Mouse (Mus musculus) cerebellum, adult 11 months (tissue): ENCODE measurements around the gene Epop.
"Not testable (repeated sequence)": the region's sequence is repeated elsewhere in the genome, so short reads cannot be mapped to it uniquely, and the experiment has no call there.

Experiments
- DNase-seq: peaks from one replicate; pipeline ENCODE4 v3.0.0; 2022

The Epop gene

DNA sequence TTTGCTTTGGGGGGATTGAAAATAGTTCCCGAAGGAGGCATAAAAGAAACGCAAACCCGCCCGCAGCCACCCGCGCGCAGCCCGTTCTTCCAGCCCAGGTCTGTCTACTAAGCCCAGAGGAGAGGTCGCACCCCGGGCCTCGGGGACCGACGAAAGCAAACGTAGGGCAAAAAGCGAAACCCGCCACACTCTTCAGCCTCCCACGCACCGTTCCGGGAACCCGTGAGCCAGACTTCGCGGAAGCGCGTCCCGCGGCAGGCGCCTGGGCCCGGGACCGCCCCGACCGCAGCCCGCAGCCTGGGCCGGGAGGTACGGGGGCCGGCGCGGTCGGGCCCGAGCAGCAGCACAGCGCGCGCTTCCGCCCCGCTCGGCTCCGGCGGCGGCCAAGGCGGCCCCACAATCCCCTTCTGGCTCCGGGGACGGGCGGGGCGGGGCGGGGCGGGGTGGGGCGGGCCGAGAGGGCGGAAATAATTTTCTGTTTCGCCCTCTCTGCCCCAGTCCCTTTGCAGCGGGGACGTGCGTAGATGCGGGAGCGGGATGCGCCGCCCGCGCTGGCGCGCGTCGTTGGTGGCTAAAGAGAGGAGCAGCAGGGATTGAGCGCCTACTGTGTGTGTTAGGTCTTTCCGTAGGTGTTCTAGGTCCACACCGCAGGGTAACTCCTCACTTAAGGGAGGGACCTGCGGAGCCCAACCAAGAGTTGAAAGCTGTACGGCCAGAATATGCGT, 30.6 kb upstream of the Epop start:
- peak; percentile 75 for DNase-seq

DNA sequence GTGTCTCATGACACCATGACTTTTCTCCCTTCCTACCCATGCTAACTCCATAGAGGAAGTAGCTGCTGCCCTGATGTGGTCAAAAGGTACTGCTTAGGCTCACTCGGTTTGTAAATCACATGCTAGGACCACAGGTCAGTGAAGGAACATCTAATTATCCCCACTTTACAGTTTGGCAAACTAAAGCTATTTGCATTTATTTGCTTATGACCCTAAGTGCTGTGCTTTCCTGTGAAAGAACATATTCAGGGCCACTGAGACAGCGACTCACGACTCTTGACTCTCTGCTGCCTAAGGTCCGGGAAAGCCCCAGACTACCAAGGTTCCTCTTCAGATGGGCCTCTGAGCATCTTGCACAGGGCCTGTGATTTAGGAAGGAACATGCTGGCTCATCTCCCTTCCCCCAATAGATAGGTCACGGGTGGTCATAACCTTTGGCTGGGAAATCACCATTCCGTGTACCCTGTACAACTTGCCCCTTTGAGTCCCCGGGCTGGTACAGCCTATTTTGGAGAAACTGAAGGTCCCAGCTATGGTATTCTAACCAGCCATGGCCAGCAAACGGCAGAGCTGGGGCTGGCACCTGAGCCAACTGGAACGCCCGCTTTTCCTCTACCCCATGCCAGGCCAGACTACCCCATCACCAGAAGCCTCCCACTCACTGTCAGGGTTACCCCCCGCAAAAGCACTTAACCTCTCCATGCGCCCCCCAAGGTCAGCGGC, 29.9 kb upstream of the Epop start:
- no peak for DNase-seq

DNA sequence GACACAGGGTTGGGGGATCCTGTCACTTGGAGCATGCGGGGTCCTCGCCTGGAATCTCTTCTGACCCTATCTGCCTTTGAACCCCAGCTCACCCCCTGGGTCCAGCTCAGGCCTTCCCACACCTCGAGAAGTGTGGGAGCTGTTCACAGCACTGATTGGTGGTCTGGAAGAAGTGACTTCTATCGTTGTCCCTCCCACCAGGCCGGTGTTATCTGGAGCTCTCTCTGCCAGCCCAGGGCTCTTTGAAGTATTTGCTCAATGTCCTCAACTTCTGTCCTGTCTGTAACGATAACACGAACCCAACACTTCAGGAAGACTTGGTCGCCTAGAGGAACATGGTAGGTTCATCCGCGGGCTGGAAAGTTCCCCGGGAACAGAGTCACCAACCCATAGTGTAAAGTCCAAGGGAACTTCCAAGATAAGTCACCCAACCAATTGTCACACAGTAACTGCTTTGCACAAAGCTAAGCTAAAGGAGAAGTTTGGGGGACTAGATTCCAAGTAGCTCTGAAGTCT, 29.3 kb upstream of the Epop start:
- DNase-seq: no peak

DNA sequence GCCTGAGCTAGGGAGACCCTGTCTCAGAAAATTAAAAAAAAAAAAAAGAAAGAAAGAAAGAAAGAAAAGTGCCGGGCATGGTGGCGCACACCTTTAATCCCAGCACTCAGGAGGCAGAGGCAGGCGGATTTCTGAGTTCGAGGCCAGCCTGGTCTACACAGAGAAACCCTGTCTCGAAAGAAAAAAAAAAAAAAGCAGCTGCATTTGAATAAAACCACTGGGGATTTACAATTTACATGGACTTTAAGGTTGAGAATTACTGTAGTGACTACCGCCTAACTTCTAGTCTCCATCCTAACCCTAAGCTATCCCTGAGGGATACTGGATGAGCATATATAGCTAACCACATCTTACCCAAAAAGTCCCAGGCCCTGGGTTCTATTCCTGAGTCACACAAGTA, 28.5 kb upstream of the Epop start:
- DNase-seq: not testable (repeated sequence)

DNA sequence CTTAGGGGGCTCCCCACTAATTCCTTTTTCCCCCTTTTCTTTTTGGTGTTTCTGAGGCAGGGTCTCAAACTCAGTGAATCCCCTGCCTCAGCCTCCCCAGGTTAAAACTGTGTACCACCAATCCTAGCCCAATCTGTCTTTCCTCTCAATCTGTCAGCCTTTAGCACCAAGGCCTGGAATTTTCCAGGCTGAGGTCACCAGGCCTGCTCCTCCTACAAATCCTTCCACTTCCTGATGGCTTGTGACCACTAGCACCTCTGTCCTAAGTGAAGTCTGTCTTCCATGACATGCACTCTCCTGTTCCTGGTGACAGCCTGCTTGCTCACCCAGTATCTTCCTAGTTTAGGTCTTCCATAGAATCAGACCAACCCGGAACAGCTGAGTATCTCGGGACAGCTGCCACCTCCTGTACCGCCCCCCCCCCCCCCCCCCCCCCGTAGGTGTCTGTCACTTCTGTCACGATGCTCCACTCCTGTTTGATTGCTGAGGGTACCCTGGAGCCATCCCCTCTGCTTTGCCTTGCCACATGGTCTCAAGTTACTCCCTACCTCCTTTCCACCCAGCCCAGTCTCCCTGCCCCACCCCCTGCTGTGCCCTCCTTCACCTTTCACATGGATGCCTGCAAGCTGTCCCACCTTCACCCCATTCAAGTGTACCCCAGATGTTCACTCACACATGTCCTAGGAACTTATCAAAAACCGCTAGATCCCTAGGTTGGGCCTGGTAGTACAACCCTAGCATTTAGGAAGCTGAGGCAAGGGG, 27.9 kb upstream of the Epop start:
- DNase-seq: no peak

DNA sequence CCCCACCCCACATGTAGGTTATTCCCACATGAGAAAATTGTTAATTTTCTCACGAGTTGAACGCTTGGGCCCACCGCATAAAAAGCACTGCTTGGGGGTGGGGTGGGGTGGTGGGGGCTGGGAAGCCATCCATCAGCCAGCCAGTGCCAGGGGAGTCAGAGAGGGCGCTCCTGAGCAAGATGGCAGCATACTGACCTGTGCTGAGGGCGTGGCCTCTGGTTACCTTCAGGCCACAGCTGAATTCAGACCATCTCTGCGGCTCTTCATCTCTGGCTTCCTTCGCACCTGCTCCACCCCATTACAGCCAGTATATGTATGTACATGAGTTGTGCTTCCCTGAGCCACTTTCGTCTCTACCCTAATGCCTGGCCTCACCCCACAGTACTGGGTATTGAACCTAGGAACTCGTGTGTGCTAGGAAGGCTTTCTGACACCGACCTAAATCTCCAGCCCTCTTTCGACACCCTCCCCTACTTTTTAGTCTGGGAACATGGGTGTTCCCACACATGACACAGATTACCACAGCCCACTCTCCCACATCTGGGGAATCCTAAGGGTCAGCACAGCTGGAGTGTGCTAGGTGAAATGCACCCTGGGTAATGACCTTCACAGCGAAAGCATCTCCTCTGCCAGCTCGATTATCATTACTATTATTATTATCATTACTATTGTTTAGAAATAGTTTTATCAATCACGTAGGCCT, 26.9 kb upstream of the Epop start:
- DNase-seq: no peak

DNA sequence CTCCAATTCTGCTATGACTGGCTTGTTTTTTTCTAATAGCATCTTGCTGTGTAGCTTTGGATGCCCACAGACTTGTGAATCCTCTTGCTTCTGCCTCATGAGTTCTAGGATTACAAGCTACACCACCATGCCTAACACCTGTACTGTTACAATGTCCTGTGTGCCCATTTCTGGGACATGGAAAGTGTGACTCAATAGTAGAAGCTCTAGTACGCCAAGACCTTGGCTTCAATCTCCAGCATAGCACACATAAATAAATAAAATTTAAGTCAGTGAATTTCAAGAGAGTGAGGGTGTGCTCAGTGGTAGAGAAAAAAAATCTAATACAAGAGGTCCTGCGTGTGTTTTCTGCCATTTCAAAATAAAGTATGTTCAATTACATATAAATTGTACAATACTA, 24.7 kb upstream of the Epop start:
- DNase-seq: no peak

DNA sequence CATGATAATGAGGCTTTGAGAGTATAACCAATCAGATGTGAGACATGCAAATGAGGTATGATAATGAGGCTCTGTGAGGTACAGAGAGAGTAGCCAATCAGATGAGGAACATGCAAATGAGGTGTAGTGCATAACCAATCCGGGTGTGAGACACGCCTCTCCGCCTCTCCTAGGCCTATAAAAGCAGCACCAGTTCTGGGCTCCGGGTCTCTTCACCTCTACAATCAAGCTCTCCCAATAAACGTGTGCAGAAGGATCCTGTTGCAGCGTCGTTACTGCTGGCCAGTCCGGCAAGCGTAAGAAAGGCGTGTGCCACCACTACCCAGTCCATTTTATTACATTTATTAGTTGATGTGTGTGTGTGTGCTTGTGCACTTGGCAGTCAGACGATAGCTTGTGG, 23.9 kb upstream of the Epop start:
- DNase-seq: not testable (repeated sequence)

DNA sequence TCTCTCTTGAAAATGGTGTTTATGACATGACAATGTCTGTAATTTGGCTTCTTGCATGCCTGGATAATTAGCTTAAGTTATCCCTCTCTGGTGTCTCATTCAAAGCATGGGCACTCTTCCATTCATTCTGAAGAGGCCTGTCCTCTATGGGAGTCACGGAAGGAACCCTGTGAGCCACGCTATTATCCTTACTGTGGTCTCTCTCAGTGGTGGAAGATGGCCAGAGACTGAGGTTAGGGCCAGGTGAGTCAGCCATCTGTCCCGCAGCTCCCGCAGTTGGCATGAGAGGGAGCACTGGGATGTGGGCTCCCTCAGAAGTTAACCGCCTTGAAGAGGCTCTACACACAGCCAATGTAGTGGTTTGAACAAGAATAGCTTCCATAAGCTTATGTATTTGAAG, 20.8 kb upstream of the Epop start:
- no peak for DNase-seq

DNA sequence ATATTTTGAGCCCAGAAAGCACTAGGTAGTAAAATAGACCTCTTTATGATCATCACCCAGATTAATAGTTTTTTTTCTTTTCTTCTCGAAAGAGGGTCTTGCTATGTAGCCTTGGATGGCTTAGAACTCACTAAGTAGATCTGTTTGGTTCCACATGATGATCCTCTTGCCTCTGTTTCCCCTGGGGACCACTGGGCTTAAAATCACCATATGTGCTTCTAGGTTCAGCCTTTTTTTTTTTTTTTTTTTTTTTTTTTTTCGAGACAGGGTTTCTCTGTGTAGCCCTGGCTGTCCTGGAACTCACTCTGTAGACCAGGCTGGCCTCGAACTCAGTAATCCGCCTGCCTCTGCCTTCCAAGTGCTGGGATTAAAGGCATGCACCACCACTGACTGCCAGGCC, 19.0 kb upstream of the Epop start:
- not testable (repeated sequence) for DNase-seq

DNA sequence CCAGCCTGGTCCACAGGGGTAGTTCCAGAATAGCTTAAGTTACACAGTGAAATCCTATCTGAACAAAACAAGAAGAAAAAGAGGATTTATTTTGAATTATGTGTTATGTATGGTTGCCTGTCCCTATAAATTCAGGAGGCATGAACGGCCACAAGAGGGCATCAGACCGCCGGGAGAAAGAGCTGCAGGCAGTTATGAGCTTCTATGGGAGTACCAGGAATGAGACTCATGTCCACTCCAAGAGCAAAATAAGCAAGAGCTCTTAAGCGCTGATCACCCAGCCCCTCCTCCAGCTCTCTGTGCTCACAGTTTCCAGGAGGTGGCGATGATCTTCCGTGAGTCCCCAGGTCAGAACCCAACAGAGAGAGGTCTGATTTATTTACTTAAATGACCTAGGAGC, 15.3 kb upstream of the Epop start:
- peak; percentile 63 for DNase-seq

DNA sequence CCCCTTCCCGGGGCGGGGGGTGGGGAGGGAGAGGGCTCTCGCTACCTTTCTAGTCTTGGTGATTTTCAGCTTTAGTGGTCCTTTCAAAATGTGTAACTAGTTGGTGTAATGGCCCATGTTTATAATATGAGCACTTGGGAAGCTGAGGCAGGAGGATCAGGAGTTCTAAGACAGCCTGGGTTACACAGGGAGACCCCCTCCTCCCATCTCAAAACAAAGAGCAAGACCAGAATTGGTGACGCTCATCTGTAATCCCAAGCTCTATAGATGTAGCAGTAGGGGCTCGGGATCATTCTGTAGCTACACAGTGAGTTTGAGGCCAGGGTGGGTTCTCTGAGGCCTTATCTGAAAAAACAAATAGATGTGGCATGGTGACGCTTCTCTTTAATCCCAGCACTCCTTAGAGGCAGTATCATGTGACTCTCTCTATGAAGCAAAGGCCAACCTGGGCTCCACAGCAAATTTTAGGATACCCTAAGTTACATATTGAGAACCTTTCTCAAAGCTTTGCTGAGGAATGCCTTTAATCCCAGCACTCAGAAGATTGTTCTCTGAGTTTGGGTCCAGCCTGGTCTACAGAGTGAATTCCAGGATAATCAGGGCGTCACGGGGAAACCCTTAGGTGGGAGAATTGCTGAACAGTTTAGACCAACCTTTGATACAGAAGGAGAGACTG, 14.0 kb upstream of the Epop start:
- no peak for DNase-seq

DNA sequence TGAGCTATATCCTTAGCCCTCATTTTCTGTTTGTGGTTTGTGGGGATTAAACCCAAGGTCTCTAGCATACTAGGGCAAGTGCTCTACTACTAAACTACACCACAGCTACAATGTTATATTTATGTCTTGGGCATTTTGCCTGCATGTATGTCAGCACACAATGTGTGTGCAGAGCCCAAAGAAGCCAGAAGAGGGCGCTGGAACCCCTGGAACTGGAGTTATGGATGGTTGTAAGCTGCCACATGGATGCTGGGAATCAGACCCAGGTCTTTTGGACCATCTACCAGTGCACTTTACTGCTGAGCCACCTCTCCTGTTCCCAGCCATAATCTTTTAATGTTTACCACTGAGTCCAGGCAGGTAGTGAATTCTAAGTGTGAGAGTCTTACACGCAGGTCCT, 13.2 kb upstream of the Epop start:
- DNase-seq: no peak

DNA sequence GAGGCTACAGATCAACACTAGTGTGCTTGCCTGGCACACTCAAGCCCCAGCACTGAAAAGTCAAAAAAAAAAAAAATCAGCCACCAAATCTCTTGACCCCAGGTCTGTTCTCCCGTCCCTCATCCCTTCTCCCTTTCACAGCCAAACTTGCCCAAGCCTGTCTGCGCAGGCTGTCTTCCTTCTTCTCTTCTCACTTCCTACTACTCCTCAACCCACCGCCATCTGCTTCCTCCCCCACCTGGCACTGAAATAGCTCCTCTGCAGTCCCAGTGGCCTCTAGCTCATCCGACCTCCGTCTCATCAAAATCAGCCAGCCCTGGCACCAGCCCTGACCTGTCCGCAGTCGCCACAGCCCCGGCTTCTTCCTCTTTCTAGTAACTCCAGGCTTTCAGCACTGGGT, 12.2 kb upstream of the Epop start:
- DNase-seq: no peak

DNA sequence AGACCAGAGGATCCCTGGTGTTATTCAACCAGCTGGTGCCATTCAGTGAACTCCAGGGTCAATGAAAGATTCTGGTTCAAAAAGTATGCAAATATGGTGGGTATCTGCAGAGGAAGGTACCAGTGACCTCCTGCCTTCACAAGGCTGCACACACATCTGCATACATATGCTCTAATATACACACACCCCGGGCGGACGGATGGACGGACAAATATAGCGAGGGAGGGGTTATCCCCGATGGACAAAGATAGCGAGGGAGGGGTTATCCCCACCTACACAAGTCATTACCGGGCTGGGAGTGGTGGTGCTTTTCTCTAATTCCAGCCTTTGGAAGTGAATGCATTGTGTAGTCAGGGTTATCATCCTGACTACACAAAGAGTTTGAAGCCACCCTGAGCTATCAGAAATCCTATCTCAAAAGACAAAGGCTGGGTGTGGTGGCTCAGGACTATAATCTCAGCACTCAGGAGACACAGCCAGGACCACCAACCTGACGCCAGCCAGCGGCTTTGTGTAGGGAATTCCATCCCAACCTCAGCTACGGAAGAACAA, 6.0 kb upstream of the Epop start:
- DNase-seq: no peak

DNA sequence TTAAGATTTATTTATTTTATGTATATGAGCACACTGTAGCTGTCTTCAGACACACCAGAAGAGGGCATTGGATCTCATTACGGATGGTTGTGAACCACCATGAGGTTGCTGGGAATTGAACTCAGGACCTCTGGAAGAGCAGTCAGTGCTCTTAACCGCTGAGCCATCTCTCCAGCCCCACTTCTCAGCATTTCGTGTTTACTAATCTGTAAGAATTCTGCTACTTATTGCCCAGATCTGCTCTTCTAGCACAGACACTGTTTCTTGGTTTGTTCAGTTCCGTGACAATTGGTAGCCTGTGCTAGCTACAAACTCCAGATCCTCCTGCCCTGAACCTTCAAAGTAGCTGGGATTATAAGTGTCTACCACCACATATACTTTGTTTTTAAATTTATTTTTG, 2.9 kb upstream of the Epop start:
- DNase-seq: not testable (repeated sequence)

DNA sequence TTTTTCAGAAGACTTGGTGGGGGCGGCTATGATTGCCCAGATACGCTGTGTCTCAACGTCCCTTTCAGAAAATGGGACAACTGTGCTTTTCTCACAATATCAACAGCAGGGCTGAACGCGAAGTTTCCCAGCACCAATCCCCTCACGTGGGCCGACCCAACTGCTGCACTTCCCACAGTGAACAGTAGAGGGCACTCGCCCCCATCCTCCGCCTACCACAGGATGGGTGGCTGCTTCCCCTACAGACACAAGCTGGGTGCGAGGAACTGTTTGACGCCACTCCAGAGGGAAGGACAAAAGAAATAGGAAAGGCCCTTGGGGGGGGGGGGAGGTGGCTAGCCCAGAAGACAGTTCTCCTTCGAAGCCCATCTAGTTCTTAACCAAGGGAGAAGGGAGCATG, 2.4 kb upstream of the Epop start:
- peak; percentile 76 for DNase-seq

DNA sequence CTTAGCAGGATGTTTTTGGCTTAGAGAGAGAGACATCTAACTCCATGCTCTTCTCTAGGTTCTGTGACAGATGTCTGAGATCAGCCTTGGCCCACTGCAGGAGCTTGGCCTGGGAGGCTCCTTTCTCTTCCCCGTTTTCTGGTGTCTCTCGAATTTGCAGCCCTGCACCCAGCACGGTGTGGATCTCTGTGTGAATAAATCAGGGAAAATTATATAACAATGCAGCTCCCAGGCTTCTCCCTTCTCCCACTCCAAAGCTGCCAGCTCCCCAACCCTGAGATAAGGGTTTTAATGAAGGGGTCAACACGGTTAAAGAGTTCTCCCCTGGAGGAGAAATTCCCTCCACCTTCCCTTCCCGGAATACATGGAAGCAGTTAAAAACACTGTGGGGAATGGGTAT, 2.0 kb upstream of the Epop start:
- DNase-seq: no peak

DNA sequence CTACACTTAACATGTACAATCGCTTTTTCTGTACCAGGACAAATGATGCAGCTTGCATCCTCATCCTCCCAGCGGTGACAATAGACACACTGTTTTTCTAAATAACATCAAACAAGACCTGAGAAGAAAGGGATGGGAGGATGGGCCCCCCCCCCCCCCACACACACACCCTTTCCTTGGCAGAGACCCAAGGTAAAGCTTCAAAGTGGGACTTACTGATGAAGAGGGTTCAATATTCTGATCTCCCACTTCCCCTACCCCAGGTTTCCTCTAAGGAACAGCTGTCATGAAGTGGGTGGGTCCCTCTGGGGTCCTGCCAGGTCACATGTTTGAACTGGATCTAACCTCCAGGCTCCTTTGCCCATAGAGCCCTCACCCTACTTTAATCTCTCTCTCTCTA, 1.5 kb upstream of the Epop start:
- DNase-seq: no peak

DNA sequence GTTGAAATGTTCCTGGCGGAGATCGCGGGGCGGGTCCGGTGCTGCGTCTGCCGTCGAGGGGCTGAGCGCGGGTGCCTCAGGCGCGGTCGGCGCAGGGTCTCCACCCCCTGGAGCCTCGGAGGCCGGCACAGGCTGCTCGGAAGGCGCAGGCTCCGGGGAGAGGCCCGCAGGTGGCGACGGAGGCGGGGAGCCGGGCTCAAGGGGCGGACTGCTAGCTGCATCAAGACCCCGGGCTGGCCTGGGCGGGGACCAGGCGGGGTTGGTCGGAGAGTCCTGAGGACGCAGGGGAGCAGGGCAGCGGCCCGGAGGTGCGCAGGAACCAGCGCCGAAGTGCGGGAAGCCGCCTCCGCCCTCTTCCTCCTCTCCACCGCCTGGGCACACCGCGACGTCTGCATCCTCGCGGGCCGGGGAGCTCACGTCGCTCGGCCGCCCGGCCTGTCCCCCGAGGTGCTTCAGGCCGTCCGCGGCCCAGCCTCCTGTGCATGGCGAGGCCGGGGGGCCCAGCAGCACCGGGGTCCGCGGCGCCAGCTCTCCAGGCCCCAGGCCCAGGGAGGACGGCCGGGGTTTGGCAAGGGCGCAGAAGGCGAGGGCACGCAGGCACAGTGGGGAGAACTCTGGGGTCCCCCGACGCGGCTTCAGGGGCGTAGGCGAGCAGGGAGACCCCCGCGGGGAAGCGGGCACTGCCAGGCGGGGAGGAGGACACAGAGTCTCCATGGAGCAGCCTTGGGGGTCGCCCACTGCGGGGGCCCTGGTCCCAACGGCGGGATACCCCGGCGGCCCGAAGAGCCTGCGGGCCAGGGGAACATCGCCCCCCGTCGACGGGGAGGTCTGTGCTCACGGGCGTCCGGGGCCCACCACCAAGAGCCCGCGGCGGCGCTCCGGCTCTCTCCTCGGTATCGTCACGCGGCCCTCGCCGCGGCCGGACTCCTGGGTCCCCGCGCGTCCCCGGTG, 659 bp downstream of the Epop start:
- no peak for DNase-seq

DNA sequence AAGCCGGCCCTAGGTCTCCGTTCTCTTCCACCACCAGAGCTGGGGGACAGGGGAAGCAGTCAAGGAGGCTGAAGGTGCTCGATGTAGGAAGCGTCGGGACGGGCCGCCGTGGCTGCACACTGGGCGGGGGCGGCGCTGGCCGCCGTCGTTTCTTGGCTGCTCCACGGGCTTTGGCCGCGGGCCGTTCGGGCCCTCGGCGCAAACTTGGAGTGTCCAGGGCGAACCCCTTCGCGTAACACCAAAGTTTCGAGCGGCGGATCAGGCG, 1.3 kb downstream of the Epop start:
- no peak for DNase-seq
